Mouse (Mus musculus) kidney, postnatal 36 days (tissue): Measurements from ENCODE around the gene Snrnp27.
A peak's percentile ranks its signal among the peaks of the same experiment; 100 is the strongest.

ENCODE experiments used
- DNase-seq, 2 experiments: peaks; one replicate each; pipeline ENCODE4 v3.0.0; 2021 to 2022; ENCODE audit warnings: mixed read lengths in 2 of 2

The Snrnp27 gene

DNA sequence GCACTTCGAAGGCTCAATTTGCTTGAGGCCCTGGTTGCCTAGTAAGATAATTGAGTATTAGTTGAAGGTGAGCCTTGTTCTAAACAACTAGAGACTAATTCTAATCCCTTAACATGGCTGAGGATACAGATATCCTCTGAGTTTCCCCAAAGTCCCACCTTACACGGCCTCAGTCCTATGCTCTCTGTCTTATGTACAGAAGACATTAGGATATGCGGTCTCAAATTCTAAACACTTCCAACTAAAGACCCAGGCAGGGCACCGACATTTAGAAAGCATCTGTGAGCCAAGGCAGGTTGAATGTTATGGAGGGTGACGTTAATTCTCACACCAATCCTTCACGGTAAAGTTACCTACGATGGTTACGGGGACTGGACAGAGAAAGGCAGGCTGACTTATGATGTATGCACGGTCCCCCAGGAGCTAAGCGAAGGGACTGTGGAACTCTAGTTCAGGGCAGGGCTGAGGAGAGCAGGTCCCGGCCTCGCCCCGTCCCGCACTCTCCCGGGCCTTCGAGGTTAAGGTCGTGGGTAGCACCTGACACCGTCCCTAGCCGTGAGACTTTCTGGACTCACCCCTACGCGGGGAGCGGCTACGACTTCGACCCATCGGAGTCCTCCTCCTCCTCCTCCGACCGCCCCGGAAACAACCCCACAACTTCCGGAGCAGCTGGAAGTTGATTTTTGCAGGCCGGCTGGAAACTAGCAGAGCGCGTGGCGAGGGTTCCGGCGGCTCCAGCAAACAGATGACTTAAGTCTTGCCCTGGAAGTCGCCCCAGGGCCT, at the start of gene Snrnp27:
Gene Snrnp27 (minus strand): TSS at position 651 of the 783 bp plus-strand sequence.
- DNase-seq, result peak; percentile 92 to 94

- peak; percentile 93 to 96 for DNase-seq
These were observed 49.0 kb upstream of the Snrnp27 start, which contains the start of gene Gmcl1 for GRCm38 (mm10) chr6:86733183-86733876. Gene Gmcl1, minus strand, starts transcription at chr6:86733383.

DNA sequence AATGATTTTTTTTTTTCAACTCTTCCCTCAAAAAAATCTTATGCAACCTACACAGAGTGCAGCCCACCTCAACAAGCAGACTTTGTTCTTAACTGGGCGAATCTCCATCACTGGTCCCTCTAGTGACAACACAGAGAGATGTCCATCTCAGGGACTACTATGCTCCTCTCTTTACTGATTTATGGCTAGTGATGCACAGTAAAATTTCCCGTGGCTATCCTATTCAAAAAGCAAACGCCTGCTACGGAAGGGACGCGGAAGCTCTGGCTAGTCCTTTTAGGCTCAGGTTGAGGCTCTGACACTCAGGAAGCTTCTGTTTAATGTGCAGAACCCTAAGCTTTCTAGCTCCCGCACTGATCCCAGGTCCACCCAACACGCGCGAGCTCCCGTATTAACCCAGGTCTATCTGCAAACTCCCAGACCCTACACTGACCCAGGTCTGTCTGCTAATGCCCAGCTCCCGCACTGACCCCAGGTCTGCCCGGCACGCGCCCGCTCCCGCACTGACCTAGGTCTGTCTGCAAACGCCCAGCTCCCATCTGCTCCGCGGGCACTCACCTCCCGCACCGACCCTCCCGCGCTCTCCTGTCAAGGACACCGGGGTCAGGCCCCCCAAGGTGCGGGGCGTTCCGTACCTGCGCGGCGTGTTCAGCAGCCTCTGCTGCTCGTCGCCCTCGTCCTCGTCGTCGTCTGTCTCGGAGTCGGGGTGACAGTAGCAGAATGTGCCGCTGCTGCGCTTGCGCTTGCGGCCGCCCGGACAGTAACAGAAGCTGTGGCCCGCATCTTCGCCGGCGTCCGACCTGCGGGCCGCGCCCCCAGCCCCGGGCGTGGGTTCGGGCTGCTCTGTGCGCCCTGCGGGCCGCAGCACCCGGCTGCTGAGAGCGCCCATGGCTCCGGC, 48.2 kb upstream of the Snrnp27 start:
- DNase-seq, result peak; percentile 4 to 48

DNA sequence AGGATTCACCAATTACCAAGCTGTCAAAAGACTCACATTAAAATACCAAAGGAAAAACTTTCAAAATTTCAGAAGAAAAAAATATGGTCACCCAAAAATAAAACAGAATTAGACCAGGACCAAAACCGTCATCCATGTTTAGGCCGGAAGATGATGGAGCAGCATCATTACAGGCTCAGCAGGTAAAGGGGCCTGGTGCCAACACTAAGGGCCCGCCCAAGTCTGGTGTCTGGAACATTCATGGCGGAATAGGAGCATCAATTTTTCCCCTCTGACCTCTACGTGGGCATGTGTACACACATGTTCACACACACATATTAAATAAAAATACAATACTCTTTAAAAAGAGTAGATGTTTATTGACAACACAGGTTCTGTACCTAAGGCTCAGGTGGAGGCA, 44.4 kb upstream of the Snrnp27 start:
- DNase-seq, result no peak

DNA sequence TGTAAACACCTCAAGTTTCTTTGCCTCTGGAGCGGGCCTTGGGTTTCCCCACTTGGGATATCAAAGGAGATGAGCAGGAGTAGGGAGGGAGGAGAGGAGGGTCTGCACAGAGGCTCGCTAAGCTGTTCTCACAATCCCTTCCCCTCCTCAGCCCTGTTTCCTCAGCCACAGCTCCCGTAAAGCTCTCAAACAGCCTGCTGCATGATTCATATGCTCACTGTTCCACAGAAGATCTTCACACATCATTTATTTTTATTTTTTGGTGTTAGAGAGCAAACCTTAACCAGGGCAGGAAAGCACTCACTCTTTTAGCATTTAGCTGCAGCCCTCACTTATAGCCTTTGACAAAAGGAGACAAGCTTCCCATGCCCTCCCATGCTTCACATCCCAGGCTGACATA, 37.7 kb upstream of the Snrnp27 start:
- no peak for DNase-seq

- no peak for DNase-seq
These were observed 23.9 kb upstream of the Snrnp27 start for GRCm38 (mm10) chr6:86708072-86708774.

DNA sequence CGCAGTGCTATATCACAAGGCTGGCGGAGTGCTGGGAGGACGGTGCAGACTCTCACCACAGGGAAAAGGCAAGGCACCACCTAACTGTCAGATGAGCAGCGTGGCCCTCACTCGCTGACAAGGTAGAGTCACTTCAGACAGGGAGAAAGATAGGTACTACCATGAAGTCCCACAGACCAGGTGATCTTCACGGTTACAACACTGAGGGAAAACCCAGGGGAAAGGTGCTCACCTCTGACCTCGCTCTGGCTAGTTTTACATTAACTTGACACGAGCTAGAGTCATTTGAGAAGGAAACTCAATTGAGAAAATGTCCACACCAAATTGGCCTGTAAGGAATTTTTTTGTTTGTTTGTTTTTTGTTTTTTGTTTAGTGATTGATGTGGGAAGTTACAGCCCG, 18.3 kb upstream of the Snrnp27 start:
- DNase-seq, result no peak

DNA sequence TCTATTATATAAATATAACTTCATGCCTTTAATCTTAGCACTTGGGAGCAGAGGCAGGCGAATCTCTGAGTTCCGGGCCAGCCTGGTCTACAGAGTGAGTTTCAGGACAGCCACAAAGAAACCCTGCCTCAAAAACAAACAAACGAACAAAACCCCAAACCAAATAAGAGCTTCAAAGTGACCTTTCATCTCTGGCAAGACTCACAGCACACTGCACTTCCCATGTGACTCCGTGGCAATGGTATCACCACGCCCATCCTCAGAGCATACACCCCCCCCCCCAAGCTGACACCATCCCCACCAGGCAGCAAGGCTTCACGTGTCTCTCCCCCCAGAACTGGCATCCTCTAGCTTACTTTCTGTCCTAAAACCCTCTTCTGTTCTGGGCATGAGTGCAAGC, 13.6 kb upstream of the Snrnp27 start:
- no peak for DNase-seq

DNA sequence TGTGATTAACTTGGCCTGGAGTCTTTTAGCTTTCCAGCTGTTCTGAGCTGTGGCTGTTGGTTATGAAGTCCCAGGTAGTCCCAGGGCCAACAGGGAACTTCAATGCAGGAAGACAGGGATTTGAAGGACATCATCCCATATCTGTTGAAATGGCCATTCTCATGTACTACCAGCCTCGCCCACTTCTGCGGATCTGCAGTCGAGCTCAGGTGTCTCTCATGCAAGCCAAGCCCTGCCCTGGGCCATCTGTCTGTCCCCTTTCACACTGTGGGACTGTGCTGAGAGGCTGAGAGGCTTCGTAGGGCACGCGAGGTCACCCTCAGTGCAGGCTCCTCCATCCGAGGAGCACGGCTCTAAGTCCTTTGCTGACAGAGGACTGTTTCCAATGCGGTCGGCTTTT, 11.9 kb upstream of the Snrnp27 start:
- DNase-seq, result no peak

GRCm38 (mm10) chr6:86694465-86694864, 10.1 kb upstream of the Snrnp27 start:
- DNase-seq, result peak; percentile 46 to 82

GRCm38 (mm10) chr6:86689671-86690070, 5.3 kb upstream of the Snrnp27 start:
- DNase-seq, result no peak

- DNase-seq, result no peak
These were observed 2.6 kb upstream of the Snrnp27 start for GRCm38 (mm10) chr6:86686971-86687370.

- no peak for DNase-seq
These were observed 311 bp upstream of the Snrnp27 start for GRCm38 (mm10) chr6:86684655-86685011.

GRCm38 (mm10) chr6:86681289-86681688, 3.0 kb downstream of the Snrnp27 start:
- DNase-seq, result no peak

- DNase-seq, result peak; percentile 63 to 82
These were observed 6.0 kb downstream of the Snrnp27 start for GRCm38 (mm10) chr6:86678341-86678740.

DNA sequence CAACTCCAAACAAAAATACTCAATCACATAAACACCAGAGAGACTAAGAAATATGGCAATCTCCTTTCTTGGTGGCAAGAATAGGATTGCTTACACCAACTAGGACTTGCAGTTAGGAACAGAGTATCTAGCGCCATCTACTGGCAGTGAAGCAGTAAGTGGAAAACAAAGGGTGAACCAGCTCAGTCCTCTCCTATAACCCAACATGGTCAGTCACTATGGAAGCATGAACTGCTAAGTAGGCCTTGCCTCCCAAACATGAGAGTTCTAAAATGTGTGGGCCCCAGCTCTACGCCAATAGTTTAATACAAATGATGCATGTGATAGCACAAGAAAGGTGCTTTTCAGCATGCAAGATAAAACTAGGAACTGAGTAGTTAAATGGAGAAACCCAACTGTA, 13.4 kb downstream of the Snrnp27 start:
- peak; percentile 61 to 87 for DNase-seq

DNA sequence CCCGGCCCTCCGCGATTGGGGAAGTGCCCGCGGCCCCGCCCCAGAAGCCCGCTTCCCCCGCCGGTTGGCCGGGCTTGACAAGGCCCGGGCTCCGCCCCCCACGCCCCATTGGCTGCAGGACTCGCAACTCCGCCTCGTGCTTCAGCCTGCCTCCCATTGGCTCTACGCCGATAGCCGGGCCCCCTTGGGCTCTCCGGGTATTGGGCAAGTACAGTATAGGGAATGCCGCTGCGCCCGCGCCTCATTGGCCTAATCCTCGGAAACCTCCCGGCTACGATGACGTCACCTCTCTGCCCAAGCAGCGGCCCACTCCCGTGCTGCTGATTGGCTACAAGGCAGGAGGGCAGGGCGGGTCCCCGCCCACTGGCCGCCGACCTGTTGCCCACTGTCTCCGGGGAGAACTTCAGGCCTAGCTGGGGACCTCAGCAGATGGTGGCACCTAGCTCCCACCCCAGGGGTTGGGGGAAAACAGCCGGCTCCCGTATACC, 15.0 kb downstream of the Snrnp27 start:
- DNase-seq, result peak; percentile 100

DNA sequence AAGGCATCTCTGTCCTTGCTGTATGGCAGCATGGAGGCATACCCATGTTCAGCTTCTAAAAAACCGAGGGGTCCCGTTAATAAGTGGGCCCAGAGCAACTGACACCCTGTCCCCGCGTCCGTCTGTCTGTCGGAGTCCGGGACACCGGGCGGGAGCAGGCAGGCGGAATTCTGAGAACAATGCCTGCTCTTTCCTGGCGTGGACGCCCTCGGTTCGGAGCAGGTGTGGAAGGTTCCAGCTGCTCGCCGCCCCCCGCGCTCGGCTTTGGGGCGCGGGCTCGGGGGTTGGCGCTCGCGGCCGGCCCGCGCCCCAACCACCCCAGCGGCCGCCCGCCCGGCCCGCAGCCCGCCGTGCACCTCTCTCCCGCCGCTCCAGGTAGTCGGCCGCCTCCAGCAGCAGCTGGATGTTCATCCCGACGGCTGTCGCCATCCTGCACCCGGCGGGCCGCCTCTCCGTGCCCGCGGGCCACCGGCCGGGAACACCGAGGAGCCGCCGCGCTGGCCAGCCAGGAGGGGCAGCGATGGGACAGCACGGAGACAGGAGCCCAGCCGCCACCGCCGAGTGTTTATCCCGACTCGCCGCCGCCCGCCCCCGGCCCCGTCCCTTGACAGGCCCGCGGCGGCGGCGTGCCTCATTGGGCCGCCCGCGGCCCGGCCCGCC, 15.6 kb downstream of the Snrnp27 start, which contains the start of gene Mxd1:
Gene Mxd1 (minus strand): TSS at position 582 of the 660 bp plus-strand sequence.
- no peak for DNase-seq

DNA sequence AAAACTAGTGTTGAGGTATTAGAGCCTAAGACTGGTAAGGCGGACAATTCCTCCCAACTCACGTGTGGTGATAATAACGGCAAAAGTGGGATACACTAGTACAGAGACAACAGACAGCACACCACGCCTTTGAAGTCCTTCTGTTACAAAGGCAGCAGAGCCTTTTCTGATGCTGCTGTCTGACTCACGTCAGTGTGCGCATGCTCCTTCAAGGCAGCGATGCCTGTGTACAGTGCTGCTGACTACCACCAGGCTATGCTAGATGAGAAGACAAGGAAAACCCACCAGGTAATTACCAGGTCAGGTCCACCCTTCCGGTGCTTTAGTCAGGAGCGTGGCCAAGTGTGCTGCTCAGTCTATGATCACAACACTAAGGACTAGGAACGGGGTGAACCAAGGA, 17.3 kb downstream of the Snrnp27 start:
- no peak for DNase-seq

DNA sequence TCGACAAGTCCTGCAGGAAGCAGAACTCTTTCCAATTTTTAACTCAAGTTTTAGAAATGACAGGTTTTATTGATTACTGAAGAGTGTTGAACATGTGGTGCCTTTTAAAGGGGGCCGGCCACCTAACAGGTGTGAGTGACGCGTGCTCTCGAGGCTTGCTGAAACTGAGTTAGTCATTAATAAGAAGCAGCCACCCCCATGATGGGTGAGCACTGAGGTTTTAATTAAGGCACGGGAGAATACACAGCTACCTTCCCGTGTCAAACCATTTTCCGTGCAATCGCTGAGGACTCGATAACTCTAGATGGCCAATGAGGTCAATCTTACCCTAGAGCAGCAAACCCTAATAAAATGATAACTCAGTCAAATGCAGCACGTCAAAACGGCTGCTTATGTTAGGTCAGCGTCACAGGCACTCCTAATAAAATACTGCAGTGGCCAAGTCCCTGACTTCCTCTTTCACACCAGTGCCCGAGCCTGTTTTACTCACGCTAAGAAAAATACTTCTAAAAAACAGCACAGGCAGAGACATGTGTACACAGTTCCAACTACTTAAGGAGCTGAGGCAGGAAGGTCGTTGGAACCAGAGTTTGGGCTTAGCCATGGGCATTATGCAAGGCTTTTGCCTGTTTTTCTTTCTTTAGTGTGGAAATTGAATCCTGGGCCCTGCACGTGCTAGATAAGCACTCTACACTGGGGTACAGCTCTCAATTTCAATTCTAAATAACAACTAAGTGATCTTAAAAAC, 18.6 kb downstream of the Snrnp27 start:
- DNase-seq, result peak; percentile 45 to 53

DNA sequence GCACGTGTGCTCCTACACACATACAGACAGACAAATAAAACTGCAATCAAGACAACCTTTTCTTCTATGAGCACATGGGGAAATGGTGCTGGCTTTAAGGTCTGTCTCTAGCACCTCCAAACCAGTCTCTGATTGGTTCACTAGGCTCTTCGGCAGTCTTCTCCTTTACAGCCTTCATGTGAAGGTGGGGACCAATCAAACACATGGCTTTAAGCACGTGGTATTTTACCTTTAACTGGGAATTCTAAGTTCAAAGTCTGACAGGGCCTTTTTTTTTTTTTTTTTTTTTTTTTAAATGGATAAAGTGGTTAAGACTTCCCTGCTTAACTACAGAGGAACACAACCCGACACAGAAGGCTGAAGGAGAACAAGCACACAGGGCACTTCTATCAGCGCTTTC, 19.2 kb downstream of the Snrnp27 start:
- peak in 1 of 2 experiments; percentile 51 for DNase-seq
